Mouse (Mus musculus): ENCODE data around the gene Tspan32. TPM values are rescaled to one million over a fixed set of nuclear protein-coding genes. Genes with fewer than 3 reads are reported as not detected.

The Tspan32 gene
- polyA plus RNA-seq, 1 experiment: 59.5 TPM

DNA sequence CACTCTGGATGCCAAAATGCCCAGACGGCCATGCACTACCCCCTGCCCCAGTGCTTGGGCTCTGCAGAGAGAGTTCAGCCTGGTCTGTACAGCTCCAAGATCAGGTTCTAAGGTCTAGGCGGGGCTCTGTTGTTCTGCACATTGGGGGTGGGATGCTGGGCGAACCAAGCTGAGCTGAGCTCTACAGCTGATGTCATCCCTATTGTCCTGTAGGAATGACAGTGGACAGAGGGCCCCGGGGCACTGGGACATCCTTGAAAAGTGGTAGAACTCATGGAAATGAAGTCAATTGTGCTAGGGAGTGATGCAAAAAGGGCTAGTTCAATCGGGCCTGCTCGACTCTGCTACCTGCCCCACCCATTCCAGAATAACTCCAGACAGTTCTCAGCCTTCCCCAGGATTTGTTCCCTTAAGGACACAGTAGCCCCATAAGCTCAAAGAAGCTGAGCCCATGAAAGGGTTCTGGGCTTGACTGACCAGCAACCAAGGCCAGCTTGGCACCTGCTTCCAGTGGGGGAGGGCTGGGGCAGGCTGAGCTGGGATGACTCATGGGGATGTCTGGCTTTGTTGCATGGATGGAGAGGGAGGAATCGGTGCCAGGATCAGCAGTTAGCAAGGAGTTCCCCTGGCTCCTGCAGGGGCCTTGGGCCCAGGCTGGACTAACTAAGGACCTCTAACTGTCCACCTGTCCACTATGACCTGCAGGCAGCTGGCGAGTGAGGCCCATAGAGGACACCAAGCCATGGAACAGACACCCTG lies 8.8 kb downstream of the Tspan32 start:
- TF ChIP-seq SRF (IDR thresholded peaks at IDR 0.05; ENCODE audit: control insufficient read depth, insufficient read length, low read depth) (no peak), MYOG (IDR thresholded peaks at IDR 0.05; ENCODE audit: control insufficient read depth in 1 of 3, insufficient read depth in 1 of 3, insufficient read length in 2 of 3, low read depth in 2 of 3) (peak; percentile 22 to 96 (median 83)), MYOD1 (IDR thresholded peaks at IDR 0.05; ENCODE audit: control insufficient read depth in 1 of 3, insufficient read length in 2 of 3, low read depth in 2 of 3) (peak; percentile 6 to 95 (median 92)), REST (IDR thresholded peaks at IDR 0.05; ENCODE audit: insufficient read depth, insufficient read length) (no peak), E2F4 (IDR thresholded peaks at IDR 0.05; ENCODE audit: insufficient read depth) (no peak), CEBPB (IDR thresholded peaks at IDR 0.05; ENCODE audit: insufficient read depth, poor library complexity, severe bottlenecking) (no peak), TCF3 (IDR thresholded peaks at IDR 0.05; ENCODE audit: insufficient read length, low read depth) (peak; percentile 53), USF1 (IDR thresholded peaks at IDR 0.05; ENCODE audit: low read depth) (no peak), POLR2AphosphoS2 (IDR thresholded peaks at IDR 0.05; ENCODE audit: insufficient read length, low read depth) (peak; percentile 43), TCF12 (IDR thresholded peaks at IDR 0.05; ENCODE audit: insufficient read depth, poor library complexity, severe bottlenecking) (peak; percentile 76), POLR2A (IDR thresholded peaks at IDR 0.05; ENCODE audit: insufficient read length, low read depth) (peak; percentile 38), MAX (IDR thresholded peaks at IDR 0.05; ENCODE audit: low read depth) (no peak)
- H3K27me3 ChIP-seq (ENCODE audit: control insufficient read depth, insufficient read depth, insufficient read length): no peaks in the 10 kb centered on the region
- H3K4me2 ChIP-seq (ENCODE audit: low read depth): peak overlapping the region; percentile 77
- no peak overlapping the region for H3K4me3 ChIP-seq
- no peak overlapping the region for H3ac ChIP-seq (ENCODE audit: control insufficient read depth, insufficient read length)
- H3K79me2 ChIP-seq (ENCODE audit: control insufficient read depth, insufficient read depth): no peaks in the 10 kb centered on the region
- no peaks in the 10 kb centered on the region for H3K36me3 ChIP-seq (ENCODE audit: control insufficient read depth, insufficient read depth)

DNA sequence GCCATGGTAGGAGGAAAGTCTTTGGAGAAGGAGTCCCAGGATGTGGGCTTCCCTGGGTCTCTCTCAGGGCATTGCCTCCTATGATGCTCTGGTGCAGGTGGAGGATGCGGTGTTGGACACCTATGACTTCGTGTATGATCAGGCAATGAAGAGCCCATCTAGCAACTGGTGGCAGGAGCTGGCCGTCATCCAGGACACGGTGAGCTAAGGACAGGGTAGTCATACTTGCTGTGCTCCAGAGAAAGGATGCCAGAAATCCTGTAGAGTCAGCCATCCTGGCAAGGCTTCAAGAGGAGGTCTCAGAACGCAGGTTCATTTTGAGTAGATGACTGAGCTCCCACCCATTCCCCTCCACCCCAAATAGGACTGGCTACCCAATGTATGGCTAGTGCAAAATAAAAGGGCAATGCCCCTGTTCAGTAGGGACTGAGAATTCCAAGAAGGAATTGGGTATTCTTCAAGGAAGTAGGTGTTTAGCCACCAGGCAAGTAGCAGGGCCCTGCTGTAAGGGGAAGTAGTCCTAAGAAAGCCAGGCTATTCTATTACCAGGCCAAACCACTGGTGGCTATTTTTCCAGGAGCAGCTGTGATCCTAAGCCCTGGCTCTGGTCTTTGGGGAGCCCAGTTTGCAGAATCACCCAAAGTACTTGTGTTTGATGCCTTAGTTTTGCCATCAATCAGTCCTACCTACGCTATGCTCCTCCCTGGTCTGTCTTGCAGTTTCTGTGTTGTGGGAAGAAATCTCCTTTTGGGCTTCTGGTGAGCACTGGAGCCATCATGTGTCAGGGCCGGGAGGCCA lies 10.2 kb downstream of the Tspan32 start:
- Histone ChIP-seq H3K79me2 (ENCODE audit: control insufficient read depth, insufficient read depth) (no peaks in the 10 kb centered on the region), H3K4me2 (ENCODE audit: low read depth) (peak overlapping the region; percentile 77), H3K4me3 (no peak overlapping the region), H3ac (ENCODE audit: control insufficient read depth, insufficient read length) (no peak overlapping the region), H3K36me3 (ENCODE audit: control insufficient read depth, insufficient read depth) (no peaks in the 10 kb centered on the region), H3K27me3 (ENCODE audit: control insufficient read depth, insufficient read depth, insufficient read length) (no peaks in the 10 kb centered on the region)
- no peak for TF ChIP-seq USF1 (IDR thresholded peaks at IDR 0.05; ENCODE audit: low read depth)
- TF ChIP-seq E2F4 (IDR thresholded peaks at IDR 0.05; ENCODE audit: insufficient read depth): no peak
- no peak for TF ChIP-seq REST (IDR thresholded peaks at IDR 0.05; ENCODE audit: insufficient read depth, insufficient read length)
- TF ChIP-seq MYOG (IDR thresholded peaks at IDR 0.05; ENCODE audit: control insufficient read depth in 1 of 3, insufficient read depth in 1 of 3, insufficient read length in 2 of 3, low read depth in 2 of 3): peak in 2 of 3 experiments; percentile 33 to 73
- TF ChIP-seq MYOD1 (IDR thresholded peaks at IDR 0.05; ENCODE audit: control insufficient read depth in 1 of 3, insufficient read length in 2 of 3, low read depth in 2 of 3): no peak
- TF ChIP-seq CEBPB (IDR thresholded peaks at IDR 0.05; ENCODE audit: insufficient read depth, poor library complexity, severe bottlenecking): no peak
- no peak for TF ChIP-seq TCF12 (IDR thresholded peaks at IDR 0.05; ENCODE audit: insufficient read depth, poor library complexity, severe bottlenecking)
- no peak for TF ChIP-seq POLR2A (IDR thresholded peaks at IDR 0.05; ENCODE audit: insufficient read length, low read depth)
- no peak for TF ChIP-seq MAX (IDR thresholded peaks at IDR 0.05; ENCODE audit: low read depth)
- peak; percentile 48 for TF ChIP-seq POLR2AphosphoS2 (IDR thresholded peaks at IDR 0.05; ENCODE audit: insufficient read length, low read depth)

DNA sequence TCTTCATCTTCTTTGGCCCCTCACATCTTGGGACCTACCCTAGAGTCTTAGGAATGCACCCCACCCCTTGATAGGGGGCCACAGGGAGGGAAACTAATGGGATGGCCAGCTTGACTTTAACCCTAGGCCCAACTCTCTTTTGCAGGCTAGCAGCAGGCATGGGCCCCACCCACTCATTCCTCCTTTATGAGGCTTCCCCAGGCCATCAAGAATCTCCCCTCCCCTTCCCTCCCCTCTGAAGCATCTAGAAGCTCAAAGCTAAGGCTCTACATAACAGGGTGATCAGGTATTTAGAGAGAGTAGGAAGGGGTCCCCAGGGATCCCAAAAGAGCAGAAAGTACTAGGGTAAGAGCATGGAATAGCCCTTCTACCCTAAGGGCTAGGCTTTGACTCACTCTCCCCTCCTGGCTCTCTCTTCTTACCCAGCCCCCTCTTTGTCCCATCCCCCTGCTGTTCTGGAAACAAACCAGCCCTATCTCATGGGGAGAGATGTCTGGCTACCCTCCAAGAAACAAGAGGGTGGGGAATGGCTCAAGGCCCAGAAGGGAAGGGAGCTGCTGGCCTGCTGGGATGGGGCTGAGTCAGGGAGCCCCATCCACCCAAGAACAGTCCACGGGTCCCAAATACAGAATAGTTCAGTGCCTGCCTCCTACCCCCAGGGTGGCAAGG lies 11.0 kb downstream of the Tspan32 start:
- H3K4me2 ChIP-seq (ENCODE audit: low read depth): peak overlapping the region; percentile 77
- H3K79me2 ChIP-seq (ENCODE audit: control insufficient read depth, insufficient read depth): no peaks in the 10 kb centered on the region
- no peak overlapping the region for H3K4me3 ChIP-seq
- no peaks in the 10 kb centered on the region for H3K27me3 ChIP-seq (ENCODE audit: control insufficient read depth, insufficient read depth, insufficient read length)
- no peaks in the 10 kb centered on the region for H3K36me3 ChIP-seq (ENCODE audit: control insufficient read depth, insufficient read depth)
- TF ChIP-seq MYOG (IDR thresholded peaks at IDR 0.05; ENCODE audit: control insufficient read depth in 1 of 3, insufficient read depth in 1 of 3, insufficient read length in 2 of 3, low read depth in 2 of 3) (no peak), SRF (IDR thresholded peaks at IDR 0.05; ENCODE audit: control insufficient read depth, insufficient read length, low read depth) (no peak), E2F4 (IDR thresholded peaks at IDR 0.05; ENCODE audit: insufficient read depth) (no peak), TCF3 (IDR thresholded peaks at IDR 0.05; ENCODE audit: insufficient read length, low read depth) (no peak), MYOD1 (IDR thresholded peaks at IDR 0.05; ENCODE audit: control insufficient read depth in 1 of 3, insufficient read length in 2 of 3, low read depth in 2 of 3) (no peak), POLR2A (IDR thresholded peaks at IDR 0.05; ENCODE audit: insufficient read length, low read depth) (no peak), TCF12 (IDR thresholded peaks at IDR 0.05; ENCODE audit: insufficient read depth, poor library complexity, severe bottlenecking) (no peak), POLR2AphosphoS2 (IDR thresholded peaks at IDR 0.05; ENCODE audit: insufficient read length, low read depth) (no peak), REST (IDR thresholded peaks at IDR 0.05; ENCODE audit: insufficient read depth, insufficient read length) (no peak), MAX (IDR thresholded peaks at IDR 0.05; ENCODE audit: low read depth) (no peak), USF1 (IDR thresholded peaks at IDR 0.05; ENCODE audit: low read depth) (no peak), CEBPB (IDR thresholded peaks at IDR 0.05; ENCODE audit: insufficient read depth, poor library complexity, severe bottlenecking) (no peak)
- H3ac ChIP-seq (ENCODE audit: control insufficient read depth, insufficient read length): no peak overlapping the region
